Mouse (Mus musculus) midbrain, postnatal 0 days (tissue): ENCODE measurements around the gene Senp1. TPM values are rescaled to one million over a fixed set of nuclear protein-coding genes. Genes with fewer than 3 reads are reported as not detected.

ENCODE experiments used
- ATAC-seq: fragments of 200-750 bp; cut with Nextera tagmentation; 2 replicates; pipeline ENCODE4 v1.8.0; 2017; ENCODE audit warnings: moderate number of reproducible peaks, mild to moderate bottlenecking, moderate TSS enrichment, moderate library complexity; ENCODE audit not compliant: low FRiP score
- DNase-seq: peaks from one replicate; pipeline ENCODE4 v3.0.0-alpha.2; 2015; ENCODE audit warnings: low spot score
- H3K27ac ChIP-seq: fragments of 300-500 bp; sonication (generic); 2 replicates; pipeline ENCODE4 v1.5.1; 2014; ENCODE audit warnings: low read depth, mild to moderate bottlenecking, low read length, mixed read lengths
- H3K27me3 ChIP-seq: fragments of 300-500 bp; sonication (generic); 2 replicates; pipeline ENCODE4 v1.6.1; 2014; ENCODE audit warnings: low read length, control low read depth, mixed read lengths; ENCODE audit not compliant: insufficient read depth
- H3K36me3 ChIP-seq: fragments of 300-500 bp; sonication (generic); 2 replicates; pipeline ENCODE4 v1.6.1; 2014; ENCODE audit warnings: low read length, control low read depth, mixed read lengths; ENCODE audit not compliant: insufficient read depth
- H3K4me1 ChIP-seq: fragments of 300-500 bp; sonication (generic); 2 replicates; pipeline ENCODE4 v1.6.1; 2014; ENCODE audit warnings: mild to moderate bottlenecking, control low read depth, antibody characterized with exemption, low read length, mixed read lengths; ENCODE audit not compliant: insufficient read depth
- H3K4me2 ChIP-seq: fragments of 300-500 bp; sonication (generic); 2 replicates; pipeline ENCODE4 v1.6.1; 2014; ENCODE audit warnings: low read depth, mild to moderate bottlenecking, low read length, mixed read lengths; ENCODE audit not compliant: poor library complexity, severe bottlenecking
- H3K4me3 ChIP-seq: fragments of 300-500 bp; sonication (generic); 2 replicates; pipeline ENCODE4 v1.5.1; 2014; ENCODE audit warnings: low read depth, mild to moderate bottlenecking, low read length, moderate library complexity
- H3K9ac ChIP-seq: fragments of 300-500 bp; sonication (generic); replicated peaks from 2 replicates; pipeline ENCODE4 v1.6.1; 2014; ENCODE audit warnings: mild to moderate bottlenecking, low read length, moderate library complexity, mixed read lengths; ENCODE audit not compliant: poor library complexity, severe bottlenecking
- H3K9me3 ChIP-seq: fragments of 300-500 bp; sonication (generic); 2 replicates; pipeline ENCODE4 v1.6.1; 2016; ENCODE audit warnings: low read length, control low read depth
- CTCF ChIP-seq: IDR thresholded peaks from 2 replicates; pipeline ENCODE4 v1.5.1; 2016; ENCODE audit warnings: antibody characterized with exemption, mild to moderate bottlenecking
- WGBS: fragments of 180-500 bp; shearing (Covaris S2); extraction: QIAGEN DNeasy Blood & Tissue Kit; methylation state at CpG from one replicate; pipeline ENCODE4 v1.1.7; 2014; 5-methylcytosine and 5-hydroxymethylcytosine counted together
- polyA plus RNA-seq: library from polyadenylated mRNA; unstranded; fragments of >200 nt; fragmentation: Nextera tagmentation; extraction: Ambion mirVana; gene quantifications from 2 replicates; pipeline ENCODE4 v1.2.1, GENCODE M21; 2015
- total RNA-seq: library from RNA; depleted of rRNA; stranded (reverse); fragments of >200 nt; gene quantifications from 2 replicates; pipeline ENCODE4 v1.2.3, GENCODE M21; 2014

The Senp1 gene
- total and polyA plus RNA-seq, 2 experiments from 2014 or later, result 12.1 to 18.2 TPM

GRCm38 (mm10) chr15:98004740-98005159 is 88.8 kb downstream of the Senp1 start:
- Histone ChIP-seq H3K36me3 (no peaks in the 10 kb centered on the region), H3K4me2 (peak overlapping the region; percentile 91), H3K9me3 (no peaks in the 10 kb centered on the region), H3K4me3 (peak overlapping the region; percentile 38), H3K27me3 (peaks cover 32% of the 10 kb centered on the region), H3K9ac (peak overlapping the region; percentile 42; the same call in 1 of the 2 replicates), H3K27ac (no peak overlapping the region), H3K4me1 (peaks cover 32% of the 10 kb centered on the region)
- no peak for TF ChIP-seq CTCF
- WGBS, result 3% methylated on average over 18 of the region's 19 CpGs
- ATAC-seq, result no peak
- no peak for DNase-seq

GRCm38 (mm10) chr15:98003822-98004739 is 89.5 kb downstream of the Senp1 start, which contains the start of gene Col2a1:
TSS of gene Col2a1 (minus strand) at chr15:98004695.
- WGBS, result 2% methylated on average over 57 of the region's 59 CpGs
- no peak within 1 kb of the TSS for H3K27ac ChIP-seq
- peaks cover 32% of the 10 kb centered on the region for H3K4me1 ChIP-seq
- peak within 1 kb of the TSS; percentile 42; the same call in 1 of the 2 replicates for H3K9ac ChIP-seq
- peaks cover 36% of the 10 kb centered on the region for H3K27me3 ChIP-seq
- ATAC-seq (no peak), DNase-seq (no peak)
- TF ChIP-seq CTCF, result no peak
- H3K4me3 ChIP-seq, result peak within 1 kb of the TSS; percentile 38
- no peaks in the 10 kb centered on the region for H3K36me3 ChIP-seq
- H3K4me2 ChIP-seq, result peak within 1 kb of the TSS; percentile 91
- H3K9me3 ChIP-seq, result no peaks in the 10 kb centered on the region

- H3K4me1 ChIP-seq, result peaks cover 32% of the 10 kb centered on the region
Measured at GRCm38 (mm10) chr15:98002991-98003821, 90.3 kb downstream of the Senp1 start.

GRCm38 (mm10) chr15:98002113-98002990 is 91.2 kb downstream of the Senp1 start:
- H3K4me1 ChIP-seq, result peaks cover 32% of the 10 kb centered on the region
- H3K4me3 ChIP-seq, result peak overlapping the region; percentile 36
- peaks cover 36% of the 10 kb centered on the region for H3K27me3 ChIP-seq
- DNase-seq (peak; percentile 66), ATAC-seq (0 out of 2 replicates have a peak, but pooled peaks have one; percentile 39)
- H3K9me3 ChIP-seq, result no peaks in the 10 kb centered on the region
- peak overlapping the region; percentile 48 for H3K9ac ChIP-seq
- H3K27ac ChIP-seq, result no peak overlapping the region
- no peak for TF ChIP-seq CTCF
- H3K36me3 ChIP-seq, result no peaks in the 10 kb centered on the region
- peak overlapping the region; percentile 91 for H3K4me2 ChIP-seq
- under 1% methylated on average over 34 of the region's 42 CpGs for WGBS

More at GRCm38 (mm10) chr15:98002991-98003821, 90.3 kb downstream of the Senp1 start:
- H3K9me3 ChIP-seq, result no peaks in the 10 kb centered on the region
- peak overlapping the region; percentile 38 for H3K4me3 ChIP-seq
- 1% methylated on average over 42 of the region's 42 CpGs for WGBS
- no peak for DNase-seq
- H3K36me3 ChIP-seq, result no peaks in the 10 kb centered on the region
- H3K9ac ChIP-seq, result no peak overlapping the region
- no peak overlapping the region for H3K27ac ChIP-seq
- no peak for TF ChIP-seq CTCF
- H3K27me3 ChIP-seq, result peaks cover 36% of the 10 kb centered on the region
- peak overlapping the region; percentile 91 for H3K4me2 ChIP-seq
- ATAC-seq, result no peak
